Mouse (Mus musculus) midbrain, embryonic 11.5 days (tissue): ENCODE results near the gene Smpd2. TPM values are rescaled to one million over a fixed set of nuclear protein-coding genes. Genes with fewer than 3 reads are reported as not detected.

ENCODE experiments used
- ATAC-seq: fragments of 200-750 bp; cut with Nextera tagmentation; 2 replicates; pipeline ENCODE4 v1.8.0; 2017; ENCODE audit warnings: moderate TSS enrichment, moderate library complexity; ENCODE audit not compliant: low FRiP score
- DNase-seq: peaks from one replicate; pipeline ENCODE4 v3.0.0; 2015; ENCODE audit warnings: low spot score; ENCODE audit errors: missing footprints
- H3K27ac ChIP-seq: fragments of 300-500 bp; sonication (generic); 2 replicates; pipeline ENCODE4 v1.5.1; 2014; ENCODE audit warnings: low read depth, low read length
- H3K27me3 ChIP-seq: fragments of 300-500 bp; sonication (generic); 2 replicates; pipeline ENCODE4 v1.6.1; 2014; ENCODE audit warnings: mild to moderate bottlenecking, low read length, moderate library complexity, mixed read lengths; ENCODE audit not compliant: control insufficient read depth, insufficient read depth
- H3K36me3 ChIP-seq: fragments of 300-500 bp; sonication (generic); 2 replicates; pipeline ENCODE4 v1.6.1; 2014; ENCODE audit warnings: mild to moderate bottlenecking, low read length, moderate library complexity, mixed read lengths; ENCODE audit not compliant: control insufficient read depth, insufficient read depth
- H3K4me1 ChIP-seq: fragments of 300-500 bp; sonication (generic); 2 replicates; pipeline ENCODE4 v1.6.1; 2014; ENCODE audit warnings: low read length; ENCODE audit not compliant: control insufficient read depth, insufficient read depth
- H3K4me2 ChIP-seq: fragments of 300-500 bp; sonication (generic); 2 replicates; pipeline ENCODE4 v1.6.1; 2014; ENCODE audit warnings: mild to moderate bottlenecking, moderate library complexity
- H3K4me3 ChIP-seq: fragments of 300-500 bp; sonication (generic); 2 replicates; pipeline ENCODE4 v1.5.1; 2014; ENCODE audit warnings: low read depth, low read length
- H3K9ac ChIP-seq: fragments of 300-500 bp; sonication (generic); 2 replicates; pipeline ENCODE4 v1.6.1; 2014; ENCODE audit warnings: low read length
- H3K9me3 ChIP-seq: fragments of 300-500 bp; sonication (generic); 2 replicates; pipeline ENCODE4 v1.6.1; 2016; ENCODE audit warnings: low read length; ENCODE audit not compliant: control insufficient read depth
- WGBS: fragments of 180-500 bp; shearing (Covaris S2); extraction: QIAGEN DNeasy Blood & Tissue Kit; methylation state at CpG from one replicate; pipeline ENCODE4 v1.1.7; 2014; 5-methylcytosine and 5-hydroxymethylcytosine counted together
- polyA plus RNA-seq: library from polyadenylated mRNA; unstranded; fragments of >200 nt; fragmentation: Nextera tagmentation; extraction: Ambion mirVana; gene quantifications from 2 replicates; pipeline ENCODE4 v1.2.1, GENCODE M21; 2014

Gene Smpd2
- polyA plus RNA-seq, 1 experiment from 2014 or later: 60.0 TPM

DNA sequence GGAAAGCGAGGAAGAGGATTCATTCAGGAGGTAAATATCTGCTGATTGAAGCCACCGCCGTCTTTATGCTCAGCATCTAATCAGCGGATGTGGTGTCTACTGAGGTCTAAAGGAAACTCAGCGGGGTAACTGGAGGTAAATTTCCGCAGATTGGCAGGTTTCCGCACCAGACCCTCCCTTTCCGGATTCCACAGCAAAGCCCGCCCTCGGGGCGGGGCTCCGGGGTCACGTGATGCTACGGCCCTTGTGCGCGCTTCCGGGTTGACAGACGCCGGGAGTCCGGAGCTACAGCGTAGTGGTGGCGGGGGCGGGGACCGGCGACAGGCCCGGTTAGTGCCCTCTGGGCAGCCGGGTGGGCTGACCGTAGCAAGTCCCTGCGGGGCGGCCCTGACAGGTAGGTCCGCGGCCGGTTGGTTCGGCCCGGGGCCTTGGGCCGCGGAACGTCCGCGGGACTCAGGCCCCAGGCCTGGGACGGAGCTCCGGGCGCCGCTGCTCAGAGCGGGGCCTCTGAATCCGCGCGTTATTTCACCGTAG lies 40.0 kb downstream of the Smpd2 start, which contains the start of gene Zbtb24:
Zbtb24 (plus strand) TSS at position 247 of the 534 bp plus-strand sequence.
- no peaks in the 10 kb centered on the region for H3K27me3 ChIP-seq
- H3K9ac ChIP-seq: peak within 1 kb of the TSS; percentile 79
- H3K9me3 ChIP-seq: no peaks in the 10 kb centered on the region
- peak; percentile 100 for DNase-seq
- H3K4me1 ChIP-seq: peaks cover 8% of the 10 kb centered on the region; the same call in 1 of the 2 replicates
- peak within 1 kb of the TSS; percentile 41; the same call in 1 of the 2 replicates for H3K27ac ChIP-seq
- H3K4me3 ChIP-seq: peak within 1 kb of the TSS; percentile 89
- H3K36me3 ChIP-seq: no peaks in the 10 kb centered on the region
- ATAC-seq: peak; percentile 97
- H3K4me2 ChIP-seq: peak within 1 kb of the TSS; percentile 77
- under 1% methylated on average over 49 of the region's 49 CpGs for WGBS

DNA sequence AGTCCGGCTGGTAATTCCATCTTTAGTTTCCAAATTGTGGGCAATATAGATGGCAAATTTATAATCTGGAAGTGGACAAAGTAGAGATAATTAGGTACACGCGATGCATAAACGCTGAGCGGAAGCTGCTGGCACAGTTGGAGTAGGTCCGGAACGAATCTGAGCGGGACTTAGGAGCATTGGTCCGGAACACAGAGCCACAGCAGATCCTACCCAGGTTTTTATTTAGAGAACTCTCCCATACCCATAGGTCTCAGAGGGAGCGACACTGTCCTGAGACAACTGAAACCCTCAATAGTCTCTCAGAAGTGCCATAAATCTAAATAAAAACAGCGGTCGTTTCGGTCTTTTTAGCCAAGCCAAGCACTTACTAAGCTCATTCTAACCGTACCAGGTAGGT lies 40.5 kb downstream of the Smpd2 start:
- Histone ChIP-seq H3K36me3 (no peaks in the 10 kb centered on the region), H3K9ac (peak overlapping the region; percentile 79), H3K4me3 (peak overlapping the region; percentile 89), H3K27ac (peak overlapping the region; percentile 41; the same call in 1 of the 2 replicates), H3K9me3 (no peaks in the 10 kb centered on the region), H3K27me3 (no peaks in the 10 kb centered on the region), H3K4me1 (peaks cover 8% of the 10 kb centered on the region; the same call in 1 of the 2 replicates), H3K4me2 (peak overlapping the region; percentile 77)
- ATAC-seq (peak; percentile 66), DNase-seq (no peak)
- 14% methylated on average over 14 of the region's 14 CpGs for WGBS

DNA sequence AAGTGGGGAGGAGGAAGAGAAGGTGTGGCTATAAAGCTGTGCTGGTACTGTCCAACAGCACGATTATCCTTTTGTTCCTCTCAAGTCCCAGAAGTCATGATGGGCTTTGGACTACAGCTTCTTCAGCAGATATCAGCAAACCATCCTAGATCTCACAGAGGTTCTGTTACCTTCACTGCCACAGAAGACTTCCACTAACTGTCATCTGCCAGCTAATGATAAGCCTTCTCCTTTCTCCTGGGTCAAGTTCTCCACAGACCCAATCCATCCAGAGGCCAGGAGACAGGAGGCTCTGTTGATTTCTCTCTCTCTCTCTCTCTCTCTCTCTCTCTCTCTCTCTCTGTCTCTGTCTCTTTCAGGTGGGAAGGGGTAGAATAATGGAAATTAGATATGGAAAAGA lies 42.0 kb downstream of the Smpd2 start:
- peaks cover 8% of the 10 kb centered on the region; the same call in 1 of the 2 replicates for H3K4me1 ChIP-seq
- no peaks in the 10 kb centered on the region for H3K36me3 ChIP-seq
- H3K9ac ChIP-seq: no peak overlapping the region
- ATAC-seq (no peak), DNase-seq (no peak)
- H3K27ac ChIP-seq: no peak overlapping the region
- 90% methylated on average over 1 of the region's 1 CpGs for WGBS
- no peaks in the 10 kb centered on the region for H3K9me3 ChIP-seq
- H3K4me2 ChIP-seq: no peak overlapping the region
- no peak overlapping the region for H3K4me3 ChIP-seq
- no peaks in the 10 kb centered on the region for H3K27me3 ChIP-seq

Other genes starting within 250 kb of the Smpd2 start
- gene Fig4, start 187.1 kb downstream of the Smpd2 start, polyA plus RNA-seq: 22.4 and 25.2 TPM in 2 replicates
- not detected in 2 replicates for gene Ak9, start 186.4 kb downstream of the Smpd2 start, polyA plus RNA-seq
- gene Zbtb24, start 40.0 kb downstream of the Smpd2 start, polyA plus RNA-seq: 19.1 TPM in 2 replicates
- gene Mical1, start 14.1 kb downstream of the Smpd2 start, polyA plus RNA-seq: 34.0 and 36.6 TPM in 2 replicates
- gene Ppil6, start 70 bp upstream of the Smpd2 start, polyA plus RNA-seq: 0.66 and 0.85 TPM in 2 replicates
- 112 and 126 TPM in 2 replicates for gene Cd164, start 29.0 kb upstream of the Smpd2 start, polyA plus RNA-seq
- gene Ccdc162, start 226.3 kb upstream of the Smpd2 start, polyA plus RNA-seq: 0.33 and 0.46 TPM in 2 replicates